Mouse (Mus musculus) neural tube, embryonic 11.5 days (tissue): Measurements from ENCODE around the gene Prr15l. TPM values are rescaled to one million over a fixed set of nuclear protein-coding genes. Genes with fewer than 3 reads are reported as not detected.

ENCODE experiments used
- ATAC-seq: fragments of 200-750 bp; cut with Nextera tagmentation; 2 replicates; pipeline ENCODE4 v1.8.0; 2017; ENCODE audit warnings: moderate number of reproducible peaks, mild to moderate bottlenecking, moderate TSS enrichment, moderate library complexity; ENCODE audit not compliant: insufficient read depth, low FRiP score, low TSS enrichment
- DNase-seq: peaks from one replicate; pipeline ENCODE4 v3.0.0-alpha.2; 2015; ENCODE audit warnings: low spot score
- H3K27ac ChIP-seq: fragments of 300-500 bp; sonication (generic); 2 replicates; pipeline ENCODE4 v1.5.1; 2014; ENCODE audit warnings: low read depth, mild to moderate bottlenecking, low read length
- H3K27me3 ChIP-seq: fragments of 300-500 bp; sonication (generic); 2 replicates; pipeline ENCODE4 v1.6.1; 2014; ENCODE audit warnings: mild to moderate bottlenecking, low read length, mixed read lengths; ENCODE audit not compliant: control insufficient read depth, insufficient read depth
- H3K36me3 ChIP-seq: fragments of 300-500 bp; sonication (generic); 2 replicates; pipeline ENCODE4 v1.6.1; 2014; ENCODE audit warnings: mild to moderate bottlenecking, low read length, moderate library complexity, mixed read lengths; ENCODE audit not compliant: control insufficient read depth, insufficient read depth
- H3K4me1 ChIP-seq: fragments of 300-500 bp; sonication (generic); 2 replicates; pipeline ENCODE4 v1.6.1; 2014; ENCODE audit warnings: low read length, mixed read lengths; ENCODE audit not compliant: control insufficient read depth, insufficient read depth
- H3K4me2 ChIP-seq: fragments of 300-500 bp; sonication (generic); 2 replicates; pipeline ENCODE4 v1.6.1; 2014; ENCODE audit warnings: low read depth, mild to moderate bottlenecking, moderate library complexity
- H3K4me3 ChIP-seq: fragments of 300-500 bp; sonication (generic); 2 replicates; pipeline ENCODE4 v1.5.1; 2014; ENCODE audit warnings: low read depth, low read length
- H3K9ac ChIP-seq: fragments of 300-500 bp; sonication (generic); 2 replicates; pipeline ENCODE4 v1.6.1; 2014; ENCODE audit warnings: mild to moderate bottlenecking, low read length
- H3K9me3 ChIP-seq: fragments of 300-500 bp; sonication (generic); 2 replicates; pipeline ENCODE4 v1.6.1; 2016; ENCODE audit warnings: low read length; ENCODE audit not compliant: control insufficient read depth
- WGBS: fragments of 180-500 bp; shearing (Covaris S2); extraction: QIAGEN DNeasy Blood & Tissue Kit; methylation state at CpG from one replicate; pipeline ENCODE4 v1.1.7; 2014; 5-methylcytosine and 5-hydroxymethylcytosine counted together
- polyA plus RNA-seq: library from polyadenylated mRNA; unstranded; fragments of >200 nt; fragmentation: Nextera tagmentation; extraction: Ambion mirVana; gene quantifications from 2 replicates; pipeline ENCODE4 v1.2.1, GENCODE M21; 2014

Gene Prr15l
- polyA plus RNA-seq, 1 experiment from 2014 or later = 0.78 TPM

- H3K36me3 ChIP-seq = no peaks in the 10 kb centered on the region
- no peaks in the 10 kb centered on the region for H3K4me1 ChIP-seq
- DNase-seq = no peak
- H3K27ac ChIP-seq = no peak overlapping the region
- H3K4me3 ChIP-seq = no peak overlapping the region
- H3K9me3 ChIP-seq = no peaks in the 10 kb centered on the region
- WGBS = 17% methylated on average over 13 of the region's 13 CpGs
- H3K4me2 ChIP-seq = no peak overlapping the region
- peak overlapping the region; percentile 22; the same call in 1 of the 2 replicates for H3K9ac ChIP-seq
- peaks cover 6% of the 10 kb centered on the region; the same call in 1 of the 2 replicates for H3K27me3 ChIP-seq
- ATAC-seq = no peak
Measured at GRCm38 (mm10) chr11:96929096-96929765, 1.3 kb downstream of the Prr15l start.

DNA sequence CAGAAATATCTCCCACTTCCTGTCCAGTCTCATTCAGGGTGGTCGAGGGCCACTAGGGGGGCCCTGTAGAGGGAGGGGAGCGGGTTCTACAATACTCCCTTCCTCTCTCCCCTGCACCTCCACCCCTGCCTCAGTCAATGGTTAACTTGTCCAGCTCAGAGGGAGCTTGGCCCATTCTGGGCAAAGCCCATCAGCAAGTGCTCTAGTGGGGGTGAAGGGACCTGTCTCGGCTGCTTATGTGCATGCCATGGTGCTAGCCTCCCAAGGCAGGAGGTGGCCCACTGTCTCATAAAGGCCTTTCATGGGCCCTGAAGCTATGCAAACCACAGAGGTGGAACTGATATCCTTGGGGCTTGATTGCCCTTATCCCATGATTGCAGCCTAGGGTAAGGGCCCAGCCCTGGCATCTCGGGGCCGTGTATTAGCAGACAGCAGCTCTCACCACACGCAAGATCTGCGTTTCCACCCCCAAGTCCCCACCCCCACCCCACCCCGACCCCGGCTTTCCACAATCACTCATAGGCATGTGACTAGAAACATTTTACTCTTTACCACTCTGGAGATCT is 1.9 kb downstream of the Prr15l start:
- no peaks in the 10 kb centered on the region for H3K9me3 ChIP-seq
- no peak for DNase-seq
- no peaks in the 10 kb centered on the region for H3K36me3 ChIP-seq
- ATAC-seq = no peak
- 68% methylated on average over 9 of the region's 9 CpGs for WGBS
- peaks cover 6% of the 10 kb centered on the region; the same call in 1 of the 2 replicates for H3K27me3 ChIP-seq
- no peaks in the 10 kb centered on the region for H3K4me1 ChIP-seq
- peak overlapping the region; percentile 22; the same call in 1 of the 2 replicates for H3K9ac ChIP-seq
- H3K4me2 ChIP-seq = no peak overlapping the region
- H3K4me3 ChIP-seq = no peak overlapping the region
- no peak overlapping the region for H3K27ac ChIP-seq

- no peak overlapping the region for H3K4me2 ChIP-seq
- no peak overlapping the region for H3K27ac ChIP-seq
- H3K4me1 ChIP-seq = no peaks in the 10 kb centered on the region
- no peaks in the 10 kb centered on the region for H3K9me3 ChIP-seq
- peaks cover 6% of the 10 kb centered on the region; the same call in 1 of the 2 replicates for H3K27me3 ChIP-seq
- no peak overlapping the region for H3K9ac ChIP-seq
- WGBS = 61% methylated on average over 8 of the region's 8 CpGs
- H3K36me3 ChIP-seq = no peaks in the 10 kb centered on the region
- DNase-seq (no peak), ATAC-seq (no peak)
- no peak overlapping the region for H3K4me3 ChIP-seq
Measured at GRCm38 (mm10) chr11:96931327-96932062, 3.6 kb downstream of the Prr15l start.

DNA sequence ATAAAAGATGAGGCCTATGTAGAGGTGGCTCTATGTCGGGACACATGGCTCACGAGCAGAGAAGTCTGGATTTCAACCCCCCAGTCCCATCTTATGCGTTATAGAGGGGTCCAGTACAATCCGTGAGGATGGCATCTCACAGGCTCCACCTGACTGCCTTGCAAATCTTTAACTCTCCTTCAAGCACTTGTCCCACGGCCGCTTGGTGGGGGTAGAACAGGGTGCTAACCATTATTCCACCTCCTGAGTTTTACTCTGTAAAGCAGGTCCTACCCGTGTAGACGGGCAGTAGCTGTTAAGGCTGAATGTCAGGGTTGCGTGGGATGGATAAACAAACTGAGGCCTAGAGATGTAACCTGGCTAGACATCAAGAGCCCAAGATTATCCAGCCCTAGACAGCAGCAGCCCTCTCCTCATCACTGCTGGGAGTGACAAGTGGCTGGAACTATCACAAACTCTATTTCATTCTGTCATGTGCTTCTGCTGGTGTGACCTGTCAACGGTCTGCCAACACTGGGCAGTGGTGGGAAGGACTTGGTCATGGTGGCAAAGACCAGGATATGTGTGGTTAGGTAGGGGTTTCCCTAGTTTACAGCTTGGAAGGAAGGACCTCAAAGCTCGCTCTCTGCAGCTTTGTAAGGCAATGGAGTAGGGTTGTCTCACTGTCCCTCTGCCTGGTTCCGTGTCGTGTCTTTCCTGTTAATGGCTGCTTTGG is 5.8 kb downstream of the Prr15l start:
- H3K4me2 ChIP-seq = no peak overlapping the region
- ATAC-seq (no peak), DNase-seq (no peak)
- H3K27ac ChIP-seq = no peak overlapping the region
- H3K27me3 ChIP-seq = peaks cover 4% of the 10 kb centered on the region; the same call in 1 of the 2 replicates
- no peaks in the 10 kb centered on the region for H3K36me3 ChIP-seq
- H3K4me1 ChIP-seq = no peaks in the 10 kb centered on the region
- H3K9me3 ChIP-seq = no peaks in the 10 kb centered on the region
- H3K9ac ChIP-seq = no peak overlapping the region
- H3K4me3 ChIP-seq = no peak overlapping the region
- WGBS = 91% methylated on average over 13 of the region's 13 CpGs

DNA sequence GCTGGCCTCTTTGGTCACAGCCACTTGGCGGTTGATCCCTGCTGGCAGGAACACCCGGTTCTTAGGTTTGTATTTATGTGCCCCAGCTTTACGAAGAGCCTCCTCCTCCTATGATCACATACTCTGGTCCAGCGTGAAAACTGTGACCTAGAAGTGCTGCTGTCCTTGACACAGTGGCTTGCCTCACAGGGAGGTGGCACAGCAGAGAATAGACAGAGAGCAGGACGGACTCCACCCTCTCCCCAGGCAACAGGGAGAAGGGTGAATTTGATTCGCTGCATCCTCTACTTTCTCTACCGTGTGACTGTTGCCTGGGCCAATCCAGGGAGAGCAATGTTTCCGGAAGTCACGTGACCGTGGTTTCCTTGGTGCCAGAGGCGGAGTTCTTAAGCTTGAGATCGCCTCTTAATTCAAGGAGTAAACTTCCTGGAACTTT is 7.0 kb downstream of the Prr15l start:
- H3K4me2 ChIP-seq = peak overlapping the region; percentile 1; the same call in 1 of the 2 replicates
- H3K4me3 ChIP-seq = no peak overlapping the region
- DNase-seq (peak; percentile 46), ATAC-seq (0 out of 2 replicates have a peak, but pooled peaks have one; percentile 53)
- WGBS = 22% methylated on average over 12 of the region's 12 CpGs
- no peaks in the 10 kb centered on the region for H3K4me1 ChIP-seq
- no peaks in the 10 kb centered on the region for H3K27me3 ChIP-seq
- H3K36me3 ChIP-seq = no peaks in the 10 kb centered on the region
- no peaks in the 10 kb centered on the region for H3K9me3 ChIP-seq
- H3K27ac ChIP-seq = no peak overlapping the region
- H3K9ac ChIP-seq = no peak overlapping the region

- ATAC-seq = no peak
- H3K9me3 ChIP-seq = no peaks in the 10 kb centered on the region
- no peak overlapping the region for H3K4me2 ChIP-seq
- H3K4me3 ChIP-seq = no peak overlapping the region
- H3K27me3 ChIP-seq = no peaks in the 10 kb centered on the region
- no peak overlapping the region for H3K27ac ChIP-seq
- H3K9ac ChIP-seq = no peak overlapping the region
- DNase-seq = no peak
- WGBS = 85% methylated on average over 9 of the region's 9 CpGs
- no peaks in the 10 kb centered on the region for H3K36me3 ChIP-seq
- H3K4me1 ChIP-seq = no peaks in the 10 kb centered on the region
Measured at GRCm38 (mm10) chr11:96935872-96936650, 8.2 kb downstream of the Prr15l start.

DNA sequence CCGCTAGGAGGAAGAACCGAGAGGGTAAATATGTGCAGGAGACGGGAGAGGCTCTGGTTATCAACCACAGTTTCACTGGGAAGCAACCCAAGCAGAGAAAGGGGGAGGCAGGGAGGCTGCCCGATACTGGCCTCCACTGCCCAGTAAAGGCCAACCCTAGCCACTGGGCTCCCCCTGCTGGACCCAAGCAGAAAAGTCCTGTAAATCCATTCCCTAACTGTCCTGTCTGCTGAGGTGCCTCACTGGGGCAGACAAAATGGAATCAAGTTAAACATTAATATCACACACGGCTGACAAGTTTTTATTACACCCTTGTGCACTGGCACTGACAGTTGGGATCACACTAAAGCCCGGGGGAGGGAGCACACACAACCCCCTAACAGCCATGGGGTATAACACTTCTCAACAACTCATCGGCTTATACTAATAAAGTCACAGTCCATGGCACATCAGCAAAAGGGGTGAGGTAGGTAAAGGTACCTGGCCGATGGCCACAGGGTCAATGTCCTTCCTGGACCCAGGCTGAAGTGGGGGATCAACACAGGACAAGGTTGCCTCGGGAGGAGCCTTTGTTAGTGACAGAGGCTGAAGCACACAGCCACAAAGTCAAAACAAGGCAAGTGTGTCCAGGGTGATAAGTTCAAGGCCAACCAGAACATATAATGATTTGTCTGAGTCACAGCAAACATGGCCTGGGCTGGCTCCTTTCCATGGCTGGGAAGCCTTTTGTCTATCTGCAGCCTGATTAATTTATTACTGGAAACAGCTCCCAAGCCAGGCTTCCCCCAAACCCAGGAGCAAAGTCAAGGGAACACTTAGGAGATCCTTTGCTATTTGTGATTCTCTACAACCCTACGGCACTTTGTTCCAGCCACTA is 9.9 kb downstream of the Prr15l start:
- Histone ChIP-seq H3K4me1 (no peaks in the 10 kb centered on the region), H3K4me3 (no peak overlapping the region), H3K9ac (no peak overlapping the region), H3K4me2 (no peak overlapping the region), H3K27me3 (no peaks in the 10 kb centered on the region), H3K36me3 (no peaks in the 10 kb centered on the region), H3K27ac (no peak overlapping the region), H3K9me3 (no peaks in the 10 kb centered on the region)
- peak; percentile 55 for DNase-seq
- WGBS = 48% methylated on average over 10 of the region's 10 CpGs
- ATAC-seq = no peak
